Mouse (Mus musculus): ENCODE results near the gene Nsmce1. TPM values are rescaled to one million over a fixed set of nuclear protein-coding genes. Genes with fewer than 3 reads are reported as not detected.

Gene Nsmce1
- total and polyA plus RNA-seq, 3 experiments, result 58.1 to 59.2 TPM; not detected in 1

- Histone ChIP-seq H3K9ac (ENCODE audit: control insufficient read depth, low read depth, low read length, poor library complexity, severe bottlenecking) (no peak overlapping the region), H3K4me3 (ENCODE audit: control insufficient read depth in 1 of 2, insufficient read depth in 1 of 2, low read depth in 2 of 2, low read length in 2 of 2) (no peak overlapping the region), H3K36me3 (ENCODE audit: control insufficient read depth in 1 of 2, insufficient read depth in 2 of 2, low read length in 2 of 2) (no peaks in the 10 kb centered on the region; a peak in 1 of 4 replicates), H3K27me3 (ENCODE audit: control insufficient read depth in 1 of 2, insufficient read depth in 2 of 2, low read length in 2 of 2) (no peaks in the 10 kb centered on the region), H3K27ac (ENCODE audit: control insufficient read depth, low read depth, low read length) (no peak overlapping the region), H3K4me1 (ENCODE audit: control insufficient read depth in 1 of 2, insufficient read depth in 2 of 2, low read length in 2 of 2) (peaks cover 0 to 7% of the 10 kb centered on the region in 2 experiments; a peak in 2 of 4 replicates), H3K9me3 (replicated peaks; ENCODE audit: insufficient read depth, low read length) (no peaks in the 10 kb centered on the region), H3K79me2 (ENCODE audit: control insufficient read depth, insufficient read depth, low read length, poor library complexity) (no peaks in the 10 kb centered on the region)
- no peak for DNase-seq (ENCODE audit: low read depth, low spot score)
- TF ChIP-seq KAT2A (conservative IDR thresholded peaks at IDR 0.05; ENCODE audit: low read depth, low read length) (no peak), MAX (IDR thresholded peaks at IDR 0.05; ENCODE audit: low read length) (no peak), NRF1 (IDR thresholded peaks at IDR 0.05; ENCODE audit: insufficient read depth, low read depth, low read length, poor library complexity, severe bottlenecking) (no peak), POLR2A (IDR thresholded peaks at IDR 0.05; ENCODE audit: control insufficient read depth in 1 of 2, insufficient read depth in 1 of 2, low read depth in 1 of 2, low read length in 2 of 2, poor library complexity in 1 of 2) (no peak), HCFC1 (IDR thresholded peaks at IDR 0.05; ENCODE audit: low read depth, low read length) (no peak), UBTF (IDR thresholded peaks at IDR 0.05; ENCODE audit: borderline replicate concordance, insufficient read depth, low read depth, low read length) (no peak), CTCF (IDR thresholded peaks at IDR 0.05 in 2 of 3, conservative IDR thresholded peaks at IDR 0.05 in 1 of 3; ENCODE audit: control insufficient read depth in 1 of 3, insufficient read depth in 1 of 3, low read depth in 2 of 3, low read length in 3 of 3, poor library complexity in 1 of 3, severe bottlenecking in 1 of 3) (no peak), TCF12 (IDR thresholded peaks at IDR 0.05; ENCODE audit: low read depth, low read length) (no peak), ZNF384 (IDR thresholded peaks at IDR 0.05; ENCODE audit: low read depth, low read length) (no peak), TAL1 (IDR thresholded peaks at IDR 0.05; ENCODE audit: low read length) (no peak), ELF1 (IDR thresholded peaks at IDR 0.05; ENCODE audit: low read depth, low read length) (no peak), POLR2AphosphoS5 (IDR thresholded peaks at IDR 0.05; ENCODE audit: borderline replicate concordance, low read depth, low read length) (no peak), RCOR1 (IDR thresholded peaks at IDR 0.05; ENCODE audit: low read depth, low read length) (no peak), EP300 (IDR thresholded peaks at IDR 0.05; ENCODE audit: low read depth in 1 of 2, low read length in 2 of 2) (no peak), MEF2A (IDR thresholded peaks at IDR 0.05; ENCODE audit: extremely low read depth, insufficient replicate concordance, low read depth, low read length, poor library complexity, severe bottlenecking) (no peak)
Measured at GRCm38 (mm10) chr7:125434666-125435290, 56.6 kb downstream of the Nsmce1 start.

- DNase-seq (ENCODE audit: low read depth, low spot score), result no peak
- no peaks in the 10 kb centered on the region for H3K27me3 ChIP-seq (ENCODE audit: control insufficient read depth in 1 of 2, insufficient read depth in 2 of 2, low read length in 2 of 2)
- no peaks in the 10 kb centered on the region for H3K79me2 ChIP-seq (ENCODE audit: control insufficient read depth, insufficient read depth, low read length, poor library complexity)
- no peak for TF ChIP-seq EP300 (IDR thresholded peaks at IDR 0.05; ENCODE audit: low read depth in 1 of 2, low read length in 2 of 2)
- no peak for TF ChIP-seq ETS1 (IDR thresholded peaks at IDR 0.05; ENCODE audit: low read depth, low read length)
- no peak for TF ChIP-seq TBP (IDR thresholded peaks at IDR 0.05; ENCODE audit: low read depth, low read length)
- TF ChIP-seq UBTF (IDR thresholded peaks at IDR 0.05; ENCODE audit: borderline replicate concordance, insufficient read depth, low read depth, low read length), result no peak
- no peak for TF ChIP-seq SMC3 (IDR thresholded peaks at IDR 0.05; ENCODE audit: low read depth, low read length)
- no peak for TF ChIP-seq HCFC1 (IDR thresholded peaks at IDR 0.05; ENCODE audit: low read depth, low read length)
- TF ChIP-seq USF2 (IDR thresholded peaks at IDR 0.05; ENCODE audit: borderline replicate concordance in 1 of 2, insufficient read depth in 1 of 2, low read depth in 1 of 2, low read length in 2 of 2), result no peak
- TF ChIP-seq RCOR1 (IDR thresholded peaks at IDR 0.05; ENCODE audit: low read depth, low read length), result no peak
- TF ChIP-seq NELFE (IDR thresholded peaks at IDR 0.05; ENCODE audit: low read depth, low read length), result no peak
- no peak for TF ChIP-seq MYC (IDR thresholded peaks at IDR 0.05; ENCODE audit: low read depth, low read length)
- no peak overlapping the region for H3K4me3 ChIP-seq (ENCODE audit: control insufficient read depth in 1 of 2, insufficient read depth in 1 of 2, low read depth in 2 of 2, low read length in 2 of 2)
- no peak overlapping the region for H3K27ac ChIP-seq (ENCODE audit: control insufficient read depth, low read depth, low read length)
- H3K36me3 ChIP-seq (ENCODE audit: control insufficient read depth in 1 of 2, insufficient read depth in 2 of 2, low read length in 2 of 2), result peaks cover 0 to 5% of the 10 kb centered on the region in 2 experiments; a peak in 2 of 4 replicates
- no peak overlapping the region for H3K9ac ChIP-seq (ENCODE audit: control insufficient read depth, low read depth, low read length, poor library complexity, severe bottlenecking)
- H3K4me1 ChIP-seq (ENCODE audit: control insufficient read depth in 1 of 2, insufficient read depth in 2 of 2, low read length in 2 of 2), result peaks cover 5 to 14% of the 10 kb centered on the region in 2 experiments
- no peaks in the 10 kb centered on the region for H3K9me3 ChIP-seq (replicated peaks; ENCODE audit: insufficient read depth, low read length)
Measured at GRCm38 (mm10) chr7:125433874-125434273, 57.5 kb downstream of the Nsmce1 start.
